Mouse (Mus musculus) heart, adult 8-10 months (tissue): Measurements from ENCODE around the gene D330020A13Rik. TPM values are rescaled to one million over a fixed set of nuclear protein-coding genes. Genes with fewer than 3 reads are reported as not detected.
"Not testable (repeated sequence)": the region's sequence is repeated elsewhere in the genome, so short reads cannot be mapped to it uniquely, and the experiment has no call there.

Experiments used
- DNase-seq: peaks from one replicate; pipeline ENCODE4 v3.0.0; 2022; ENCODE audit warnings: low spot score
- total RNA-seq, 4 experiments: library from RNA; stranded (reverse); gene quantifications; 2 replicates each; pipeline ENCODE4 v1.2.4; 2022

Gene D330020A13Rik
- total RNA-seq, 4 experiments from 2014 or later, result not detected

GRCm38 (mm10) chr6:120296589-120296988, 2.4 kb downstream of the D330020A13Rik start:
- DNase-seq, result not testable (repeated sequence)

- no peak for DNase-seq
Measured at GRCm38 (mm10) chr6:120301137-120301536, 7.0 kb downstream of the D330020A13Rik start.

- DNase-seq, result peak; percentile 15
Measured at GRCm38 (mm10) chr6:120302755-120303316, 8.7 kb downstream of the D330020A13Rik start.

- no peak for DNase-seq
Measured at GRCm38 (mm10) chr6:120306859-120307594, 12.9 kb downstream of the D330020A13Rik start.

GRCm38 (mm10) chr6:120309338-120309737, 15.2 kb downstream of the D330020A13Rik start:
- no peak for DNase-seq

GRCm38 (mm10) chr6:120309787-120310186, 15.6 kb downstream of the D330020A13Rik start:
- no peak for DNase-seq

- no peak for DNase-seq
Measured at GRCm38 (mm10) chr6:120312443-120312842, 18.3 kb downstream of the D330020A13Rik start.

GRCm38 (mm10) chr6:120318303-120318940, 24.3 kb downstream of the D330020A13Rik start:
- no peak for DNase-seq

- no peak for DNase-seq
Measured at GRCm38 (mm10) chr6:120319129-120319528, 25.0 kb downstream of the D330020A13Rik start.

- no peak for DNase-seq
Measured at GRCm38 (mm10) chr6:120320369-120320768, 26.2 kb downstream of the D330020A13Rik start.

- DNase-seq, result peak; percentile 38
Measured at GRCm38 (mm10) chr6:120324295-120324927, 30.2 kb downstream of the D330020A13Rik start.

GRCm38 (mm10) chr6:120332351-120332750, 38.2 kb downstream of the D330020A13Rik start:
- no peak for DNase-seq

GRCm38 (mm10) chr6:120343992-120344391, 49.8 kb downstream of the D330020A13Rik start:
- DNase-seq, result no peak

Other genes starting within 250 kb of the D330020A13Rik start
- gene Ninj2, start 201.0 kb upstream of the D330020A13Rik start, total RNA-seq, result not detected
- gene B4galnt3, start 195 bp downstream of the D330020A13Rik start, total RNA-seq, result under 1 TPM; 0.09 to 0.47 (median 0.18) TPM
- gene Kdm5a, start 69.8 kb downstream of the D330020A13Rik start, total RNA-seq, result 10 to 100 TPM; 24.9 to 31.2 (median 30.9) TPM
- 1 to 10 TPM; 2.9 to 4.7 (median 4.0) TPM for gene Ccdc77, start 70.0 kb downstream of the D330020A13Rik start, total RNA-seq
- 1 to 10 TPM; 2.4 to 5.1 (median 3.0) TPM for gene Il17ra, start 168.9 kb downstream of the D330020A13Rik start, total RNA-seq
- gene Tmem121b, start 199.4 kb downstream of the D330020A13Rik start, total RNA-seq, result not detected
- 10 to 100 TPM; 20.1 to 25.0 (median 22.9) TPM for gene Hdhd5, start 237.0 kb downstream of the D330020A13Rik start, total RNA-seq